Mouse (Mus musculus): ENCODE results near the gene Yy1.
"Not testable (repeated sequence)": the region's sequence is repeated elsewhere in the genome, so short reads cannot be mapped to it uniquely, and the experiment has no call there.

The Yy1 gene

DNA sequence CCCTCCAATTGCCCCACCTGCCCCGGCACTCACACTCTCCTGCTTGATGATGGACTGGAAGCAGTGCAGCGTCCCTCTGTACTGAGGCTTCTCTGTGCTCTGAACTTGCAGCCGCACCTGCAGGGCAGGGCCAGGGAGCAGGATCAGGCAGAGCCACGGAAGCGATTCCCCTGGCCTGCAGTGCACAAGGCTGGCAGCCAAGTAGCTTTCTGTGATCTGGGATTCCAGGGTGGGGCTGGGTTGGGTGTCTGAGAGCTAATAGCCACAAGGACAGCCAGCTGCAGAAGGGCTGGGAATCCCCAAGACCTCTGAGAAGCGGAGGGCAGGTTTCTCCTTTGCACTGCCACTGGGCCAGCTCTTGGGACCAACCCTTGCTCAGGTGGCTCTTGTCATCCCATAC lies 34.9 kb downstream of the Yy1 start:
- DNase-seq = no peak

DNA sequence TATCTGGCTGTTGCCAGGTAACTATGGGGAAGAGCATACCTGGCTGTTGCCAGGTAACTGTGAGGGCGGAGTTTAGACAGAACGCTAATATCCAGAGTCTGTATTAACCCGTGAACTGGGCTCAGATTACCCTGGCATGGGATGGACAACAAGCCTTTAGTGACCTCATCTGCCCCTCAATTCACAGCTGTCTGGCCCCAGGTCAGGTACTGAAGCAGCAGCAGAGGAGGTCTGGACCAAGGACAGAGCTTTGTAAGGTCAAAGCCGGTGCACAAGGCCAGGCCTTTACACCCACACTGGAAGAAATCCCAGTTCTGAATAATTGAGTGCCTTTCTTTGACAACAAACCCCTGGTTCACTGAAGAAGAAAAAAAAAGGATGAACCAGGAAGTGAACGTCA lies 36.9 kb downstream of the Yy1 start:
- DNase-seq = no peak

DNA sequence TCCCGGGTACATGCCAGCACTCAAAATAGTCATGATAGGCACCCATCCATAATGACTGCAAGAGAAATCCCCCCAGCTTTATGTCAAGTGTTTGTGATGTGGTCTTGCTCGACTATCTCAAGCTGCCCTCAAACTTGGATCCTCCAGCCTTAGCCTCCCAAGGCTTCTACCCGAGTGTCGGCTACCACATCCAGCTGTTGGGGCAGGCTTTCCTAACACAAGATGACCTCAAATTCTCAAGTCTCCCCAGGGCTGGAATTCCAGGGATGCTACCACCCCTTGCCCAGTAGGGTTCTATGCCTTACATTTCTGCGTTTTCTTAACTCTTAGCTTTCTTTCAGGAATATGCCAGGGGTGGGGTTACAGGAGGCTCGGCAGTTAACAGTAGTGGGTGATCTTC lies 37.6 kb downstream of the Yy1 start:
- no peak for DNase-seq

DNA sequence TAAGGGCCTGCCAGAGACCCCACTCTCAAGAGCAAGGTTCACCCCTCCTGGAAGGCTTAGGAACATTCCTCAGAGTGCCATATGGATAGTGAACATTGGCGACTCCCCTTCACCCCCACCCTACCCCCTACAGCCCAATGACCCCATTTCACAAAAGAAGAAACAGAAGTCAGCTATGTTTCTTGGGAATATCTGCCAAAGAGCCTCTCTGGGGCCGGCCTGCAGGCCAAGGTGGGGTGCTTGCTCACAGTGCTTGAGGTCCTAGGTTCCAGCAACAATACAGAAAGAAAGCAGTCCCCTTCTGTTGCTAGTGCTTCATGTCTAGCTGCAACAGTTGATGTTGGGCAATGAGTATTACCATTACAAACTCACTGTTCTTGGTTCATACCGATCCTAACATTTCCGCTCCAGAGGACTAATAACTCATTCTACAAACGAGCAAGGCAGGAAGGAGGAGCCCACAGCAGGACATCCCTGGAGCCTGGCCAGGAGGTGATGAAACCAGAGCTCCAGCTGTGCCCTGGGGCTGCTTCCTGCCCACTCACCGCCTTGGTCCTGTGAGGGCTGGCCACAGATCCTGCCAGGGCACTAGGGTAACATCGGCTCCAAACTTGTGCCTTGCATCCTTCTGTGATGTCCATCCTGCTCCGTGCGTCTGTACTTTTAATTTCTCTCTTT lies 39.3 kb downstream of the Yy1 start:
- DNase-seq = no peak

DNA sequence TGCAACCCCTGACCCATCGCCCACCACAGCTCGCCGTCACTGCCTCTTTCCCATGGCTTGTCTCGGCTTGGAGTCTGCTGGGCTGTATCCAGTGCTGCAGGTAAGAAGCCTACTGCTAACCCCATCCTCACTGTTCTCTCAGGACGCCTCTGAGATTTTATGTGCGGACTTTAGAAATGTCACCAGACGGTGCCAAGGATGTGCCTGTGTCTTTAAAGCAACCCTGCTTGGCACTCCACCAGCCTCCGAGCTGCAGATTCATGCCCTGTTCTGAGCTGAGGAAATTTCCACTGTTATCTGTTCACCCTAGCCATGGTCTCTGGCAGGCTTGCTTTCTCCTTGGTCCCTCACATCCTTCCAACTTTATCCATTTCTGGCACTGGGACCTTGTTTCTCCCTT lies 40.1 kb downstream of the Yy1 start:
- DNase-seq = no peak

DNA sequence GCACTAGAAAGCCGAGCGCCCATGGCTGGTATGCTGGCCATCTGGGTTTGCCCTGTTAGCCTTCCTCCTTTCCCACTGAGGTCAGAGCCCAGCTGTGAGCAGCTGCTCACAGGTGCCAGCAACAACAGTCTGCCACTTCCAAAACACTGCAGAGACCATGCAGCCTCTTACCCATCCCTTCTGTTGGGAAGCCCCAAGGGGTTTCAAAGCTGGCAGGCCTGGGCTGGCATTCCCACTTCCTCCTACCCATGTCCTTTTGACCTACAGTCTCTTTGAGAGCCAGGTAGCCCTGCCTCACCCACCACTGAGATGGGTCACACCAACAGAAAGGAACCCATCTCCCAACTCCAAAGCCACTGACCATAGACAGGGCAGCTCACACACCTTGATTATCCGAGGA lies 40.6 kb downstream of the Yy1 start:
- no peak for DNase-seq

DNA sequence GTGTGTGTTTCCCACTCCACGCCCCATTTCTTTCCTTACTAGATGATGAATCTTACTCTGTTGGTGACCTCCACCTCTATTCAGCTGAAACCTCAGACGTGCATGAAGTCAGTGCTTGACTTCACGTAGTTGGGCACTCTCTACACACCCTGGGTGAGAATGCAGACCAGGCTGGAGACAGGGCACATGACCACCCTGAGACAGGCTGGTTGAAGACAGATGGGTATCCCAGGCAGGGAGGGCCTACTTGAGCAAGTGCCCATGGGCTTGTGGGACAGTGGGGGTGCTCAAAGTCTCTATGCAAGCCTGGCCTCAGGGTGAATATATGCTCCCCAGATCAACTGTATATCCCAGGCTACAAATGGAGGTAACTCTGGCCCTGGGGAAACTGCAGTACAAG lies 41.6 kb downstream of the Yy1 start:
- no peak for DNase-seq

DNA sequence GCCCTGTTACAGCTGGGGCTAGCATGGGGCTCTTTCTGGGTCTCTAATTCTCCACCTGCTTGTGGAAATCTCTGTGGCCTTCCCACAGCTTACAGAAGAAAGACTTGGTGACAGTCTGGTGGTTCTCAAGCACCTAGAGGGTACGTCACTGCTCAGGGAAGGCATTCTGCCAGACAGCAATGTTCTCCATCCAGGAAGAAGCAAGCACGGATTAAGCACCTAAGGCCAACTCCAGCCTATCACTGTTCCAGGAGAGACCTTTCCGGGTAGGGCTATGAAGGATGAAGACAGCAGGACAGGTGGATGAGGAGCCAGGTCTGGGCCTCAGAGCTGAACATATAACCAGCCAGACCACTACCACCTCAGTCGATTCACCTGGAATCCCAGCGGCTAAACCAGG lies 42.0 kb downstream of the Yy1 start:
- no peak for DNase-seq

DNA sequence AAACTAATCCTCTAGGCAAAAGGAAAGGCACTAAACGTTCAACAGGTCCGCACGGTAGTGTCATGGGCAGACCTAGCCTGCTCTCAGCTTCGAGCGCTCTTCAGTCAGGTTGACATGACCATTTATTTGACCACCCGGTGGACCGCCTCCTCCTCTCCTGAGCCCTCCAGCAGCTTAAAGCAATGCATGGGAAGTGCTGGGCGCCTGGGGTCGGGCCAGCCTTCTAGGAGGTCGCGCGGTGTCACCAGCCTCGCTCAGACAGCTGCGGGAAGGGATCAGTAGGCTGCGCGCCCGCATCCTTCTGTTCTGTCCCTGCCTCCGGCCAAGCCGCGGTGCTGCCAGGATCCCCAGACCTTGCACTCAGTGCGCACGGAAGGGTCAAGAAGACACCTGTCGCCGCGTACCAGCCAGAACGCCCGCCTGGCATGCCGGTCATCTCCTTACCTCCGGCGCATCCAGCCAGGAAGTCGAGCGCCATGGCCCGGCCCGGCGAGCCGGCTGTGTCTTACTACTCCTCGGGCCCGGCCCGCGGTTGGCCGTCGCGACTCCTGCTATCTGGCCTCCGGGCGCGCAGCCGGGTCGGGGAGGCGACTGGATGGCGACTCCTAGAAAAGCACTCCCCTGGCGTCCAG lies 42.6 kb downstream of the Yy1 start:
- DNase-seq = no peak

DNA sequence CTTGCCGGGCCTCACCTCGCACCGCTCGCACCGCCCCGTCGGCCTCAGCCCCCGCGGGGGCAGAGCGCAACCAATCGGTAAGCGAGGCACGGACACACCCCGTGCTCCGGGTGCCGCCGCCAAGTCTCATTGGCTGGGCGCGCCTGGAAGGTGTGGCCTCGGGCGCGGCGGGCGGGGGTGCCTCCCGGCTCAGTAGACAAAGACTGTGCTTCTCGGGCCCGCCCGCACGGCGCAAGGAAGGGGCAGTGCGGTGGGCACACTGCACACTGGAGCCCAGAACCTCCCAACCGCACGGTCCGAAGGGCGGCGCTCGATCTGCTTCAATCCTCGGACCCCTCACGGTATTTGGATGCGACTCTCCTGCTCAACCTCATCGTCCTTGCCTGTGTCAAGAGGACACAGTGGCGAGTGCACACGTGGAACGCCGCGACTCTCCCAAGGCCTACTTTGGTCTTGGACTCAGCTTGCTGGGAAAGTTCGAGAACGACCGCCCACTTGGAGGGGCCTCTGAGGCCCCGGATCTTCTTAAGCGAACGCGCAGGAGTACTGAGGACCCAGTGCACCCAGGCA lies 43.2 kb downstream of the Yy1 start, which contains the start of the genes Slc25a29 and Slc25a47:
Gene Slc25a29 (minus strand): TSS at position 44 of the 570 bp plus-strand sequence.
Gene Slc25a47 (plus strand): TSS at position 207 of the 570 bp plus-strand sequence.
- peak; percentile 95 for DNase-seq

DNA sequence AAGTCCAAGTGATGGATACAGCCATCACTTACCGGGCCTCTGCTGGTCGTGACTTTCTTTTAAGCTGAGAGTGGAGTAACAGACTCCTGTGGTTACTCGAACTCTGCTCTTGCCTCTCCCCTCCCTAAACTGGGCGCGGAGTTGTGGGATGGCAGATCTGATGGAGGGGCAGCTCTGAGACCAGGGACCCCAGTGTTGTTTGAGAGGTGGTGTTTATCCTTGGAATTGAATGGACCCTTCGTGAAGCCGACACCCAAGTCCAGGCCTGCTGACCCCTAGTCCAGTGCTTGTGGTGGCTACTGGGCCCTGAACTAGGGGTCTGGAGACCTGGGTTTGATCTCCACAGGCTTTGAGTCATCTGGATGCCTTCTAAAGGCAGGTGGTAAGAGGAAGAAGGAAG lies 43.9 kb downstream of the Yy1 start:
- no peak for DNase-seq

DNA sequence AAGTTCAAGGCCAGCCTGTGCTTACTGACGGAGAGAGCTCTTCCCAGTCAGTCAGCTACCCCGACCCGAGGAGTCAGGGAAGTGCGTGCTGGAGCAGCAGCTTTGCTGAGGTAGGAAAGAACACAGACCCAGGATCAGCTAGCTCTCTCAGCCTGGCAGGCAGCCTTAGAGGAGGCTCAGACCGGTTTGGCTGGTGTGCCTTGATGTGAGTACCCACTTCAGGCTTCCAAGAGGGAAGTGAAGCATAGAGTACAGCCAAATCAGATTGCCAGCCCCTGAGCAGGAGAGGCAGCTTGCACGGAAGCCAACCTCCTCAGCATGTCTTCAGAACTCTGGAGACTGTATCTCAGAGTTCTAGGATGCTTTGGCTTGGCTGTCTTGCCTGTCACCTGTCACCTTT lies 48.4 kb downstream of the Yy1 start:
- DNase-seq = no peak

DNA sequence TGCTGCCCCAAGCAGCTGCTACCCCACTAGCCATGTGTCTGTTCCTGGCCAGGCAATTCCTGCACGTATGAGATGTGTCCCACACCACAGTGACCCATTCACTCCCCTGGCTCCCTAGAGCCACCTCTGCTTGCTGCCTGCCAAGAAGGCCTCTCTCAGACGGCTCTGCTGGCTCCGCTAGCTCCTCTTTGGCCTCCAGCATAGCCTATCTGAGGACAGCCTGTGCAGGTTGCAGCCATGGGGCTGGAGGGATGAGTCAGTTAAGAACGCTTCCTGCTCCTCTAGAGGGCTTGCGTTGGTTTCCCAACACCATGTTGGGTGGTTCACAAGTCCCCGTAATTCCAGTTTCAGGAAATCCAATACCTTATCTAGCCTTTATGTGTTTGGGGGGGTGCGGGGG lies 49.9 kb downstream of the Yy1 start:
- DNase-seq = no peak

DNA sequence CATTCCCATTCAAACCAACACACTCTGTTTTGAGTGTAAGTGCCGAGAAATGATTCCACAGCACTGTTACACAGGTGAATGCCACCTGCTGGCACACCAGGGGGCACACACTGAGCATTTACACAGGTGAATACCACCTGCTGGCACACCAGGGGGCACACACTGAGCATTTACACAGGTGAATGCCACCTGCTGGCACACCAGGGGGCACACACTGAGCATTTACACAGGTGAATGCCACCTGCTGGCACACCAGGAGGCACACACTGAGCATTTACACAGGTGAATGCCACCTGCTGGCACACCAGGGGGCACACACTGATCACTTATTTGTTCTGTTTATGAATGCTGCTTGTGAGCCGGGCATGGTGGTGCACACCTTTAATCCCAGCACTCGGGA lies 55.3 kb downstream of the Yy1 start:
- DNase-seq = not testable (repeated sequence)

DNA sequence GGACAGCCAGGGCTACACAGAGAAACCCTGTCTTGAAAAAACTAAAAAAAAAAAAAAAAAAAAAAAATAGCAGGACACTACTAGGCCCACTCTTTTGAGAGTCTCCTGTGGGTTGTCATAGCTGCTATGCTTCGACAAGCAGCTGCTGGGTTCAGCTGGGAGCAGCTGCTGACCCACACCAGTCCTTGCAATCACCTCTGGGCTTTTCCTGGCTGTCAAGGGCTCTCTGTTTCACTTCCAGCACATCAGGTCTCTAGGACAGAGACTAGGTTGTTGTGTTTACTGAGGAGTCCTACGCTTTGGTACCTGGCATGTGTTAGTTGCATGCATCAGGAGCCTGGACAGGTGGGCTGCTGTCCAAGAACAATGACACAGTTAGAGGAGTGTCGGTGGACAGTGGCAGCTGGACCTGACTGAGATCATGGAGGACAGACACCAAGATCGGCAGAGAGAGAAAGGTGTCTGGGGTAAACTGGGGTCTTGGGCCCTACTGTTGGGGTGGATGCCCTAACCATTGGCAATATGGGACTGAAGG lies 56.8 kb downstream of the Yy1 start:
- no peak for DNase-seq

DNA sequence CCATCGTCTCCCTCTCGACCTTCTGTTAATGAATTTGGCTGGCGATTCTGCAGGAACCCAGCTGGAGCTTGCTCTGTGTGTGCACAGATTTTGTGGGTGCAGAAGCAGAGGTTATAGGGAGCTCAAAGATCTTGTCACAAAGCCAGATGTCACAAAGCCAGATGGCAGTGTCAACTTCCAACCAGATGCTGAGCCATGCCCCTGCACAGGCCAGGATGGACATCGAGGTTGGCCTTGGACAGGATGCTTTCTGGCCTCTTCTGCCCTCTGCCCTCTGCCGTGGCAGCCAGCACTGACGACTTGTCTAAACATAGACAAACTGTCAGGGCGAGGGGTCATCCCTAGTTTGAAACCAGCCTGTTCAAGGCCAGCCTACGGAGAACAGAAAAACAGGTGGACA lies 57.4 kb downstream of the Yy1 start:
- peak; percentile 48 for DNase-seq

DNA sequence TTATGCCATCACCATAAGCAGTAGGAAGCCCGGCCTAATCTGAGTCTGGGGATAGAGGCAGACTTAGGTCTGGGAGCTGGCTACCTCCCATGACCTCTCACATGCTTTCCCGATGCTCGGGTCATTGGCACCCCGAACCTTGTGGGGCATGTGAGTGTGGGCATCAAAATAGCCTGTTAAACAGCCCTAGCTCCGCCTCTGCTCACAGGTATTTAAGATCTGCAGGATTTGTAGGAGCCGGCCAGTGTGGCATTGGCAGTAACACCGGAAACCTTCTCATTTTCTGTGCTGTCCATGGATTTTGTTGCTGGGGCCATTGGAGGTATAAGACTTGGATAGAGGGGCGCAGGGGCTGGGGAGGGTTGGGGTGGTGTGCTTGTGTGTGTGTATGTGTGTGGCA lies 58.1 kb downstream of the Yy1 start:
- no peak for DNase-seq

DNA sequence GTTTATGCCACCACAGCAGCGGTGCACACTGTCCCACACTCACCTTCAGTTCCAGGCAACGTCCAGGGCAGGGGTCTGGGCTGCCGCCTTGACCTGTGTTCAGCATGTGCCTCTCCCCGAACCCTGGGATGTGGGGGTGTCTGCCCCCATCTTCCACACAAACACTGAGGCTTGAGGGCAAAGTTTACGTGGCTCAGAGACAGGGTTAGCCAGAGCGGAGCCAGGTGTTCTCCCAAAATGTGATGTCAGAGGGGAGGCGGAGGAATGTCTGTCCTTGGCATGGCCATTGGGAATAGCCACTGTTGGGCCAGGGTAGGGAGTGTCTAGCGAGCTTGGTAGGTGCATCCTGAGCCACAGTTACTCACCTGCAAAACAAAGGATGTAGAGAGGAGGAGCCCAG lies 60.0 kb downstream of the Yy1 start:
- DNase-seq = no peak

DNA sequence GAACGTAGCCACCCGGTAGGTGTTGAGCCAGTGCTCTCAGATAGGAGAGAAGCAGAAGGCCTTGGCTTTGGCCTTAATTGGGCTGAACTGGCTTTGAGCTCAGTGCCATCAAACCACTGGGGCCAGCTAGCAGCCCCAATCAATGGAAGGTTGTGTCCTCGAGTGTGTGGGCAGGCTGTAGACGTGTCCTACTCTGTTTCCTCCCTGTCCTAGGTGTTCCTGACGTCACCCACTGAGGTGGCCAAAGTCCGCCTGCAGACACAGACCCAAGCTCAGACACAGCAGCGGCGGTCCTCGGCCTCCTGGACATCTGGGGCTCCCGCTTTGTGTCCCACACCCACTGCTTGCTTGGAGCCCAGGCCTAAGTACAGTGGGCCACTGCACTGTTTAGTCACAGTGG lies 62.3 kb downstream of the Yy1 start:
- peak; percentile 25 for DNase-seq

DNA sequence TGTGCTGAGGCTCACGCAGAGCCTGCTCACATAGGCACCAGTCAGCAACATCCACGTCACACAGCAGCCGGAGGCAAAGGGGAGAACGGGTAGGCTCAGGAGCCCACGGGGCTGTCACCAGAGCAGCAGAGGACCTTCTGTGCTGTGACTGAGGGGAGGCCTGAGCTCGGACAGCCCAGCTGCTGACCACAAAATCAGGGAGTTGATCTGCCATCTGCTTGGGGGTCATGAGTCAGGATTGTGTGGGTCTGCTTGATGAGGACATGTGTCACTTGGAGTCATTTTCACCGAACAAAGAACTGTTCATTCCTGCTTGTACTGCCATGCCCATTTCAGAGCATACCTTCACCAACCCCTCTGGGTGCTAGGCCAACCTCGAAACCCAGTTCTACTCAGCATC lies 63.4 kb downstream of the Yy1 start:
- no peak for DNase-seq

DNA sequence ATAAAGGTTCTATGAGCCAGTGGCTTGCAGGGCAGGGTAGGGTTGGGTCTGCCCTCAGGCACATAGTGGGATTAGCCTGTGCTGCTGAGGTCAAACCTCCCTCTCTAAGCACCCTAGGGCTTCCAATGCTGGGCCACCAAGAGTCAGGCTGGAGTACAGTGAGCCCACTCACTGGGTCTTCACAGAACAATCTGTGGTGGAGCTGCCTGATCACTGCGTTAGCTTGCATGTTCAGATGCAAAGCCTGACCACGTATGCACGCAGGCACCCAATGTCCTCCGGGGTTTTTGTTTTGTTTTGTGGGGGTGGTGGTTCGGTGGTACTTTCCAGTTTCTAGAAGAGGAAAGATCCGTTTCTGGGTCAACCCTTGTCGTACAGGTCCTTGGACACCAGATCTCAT lies 64.3 kb downstream of the Yy1 start:
- DNase-seq = no peak

DNA sequence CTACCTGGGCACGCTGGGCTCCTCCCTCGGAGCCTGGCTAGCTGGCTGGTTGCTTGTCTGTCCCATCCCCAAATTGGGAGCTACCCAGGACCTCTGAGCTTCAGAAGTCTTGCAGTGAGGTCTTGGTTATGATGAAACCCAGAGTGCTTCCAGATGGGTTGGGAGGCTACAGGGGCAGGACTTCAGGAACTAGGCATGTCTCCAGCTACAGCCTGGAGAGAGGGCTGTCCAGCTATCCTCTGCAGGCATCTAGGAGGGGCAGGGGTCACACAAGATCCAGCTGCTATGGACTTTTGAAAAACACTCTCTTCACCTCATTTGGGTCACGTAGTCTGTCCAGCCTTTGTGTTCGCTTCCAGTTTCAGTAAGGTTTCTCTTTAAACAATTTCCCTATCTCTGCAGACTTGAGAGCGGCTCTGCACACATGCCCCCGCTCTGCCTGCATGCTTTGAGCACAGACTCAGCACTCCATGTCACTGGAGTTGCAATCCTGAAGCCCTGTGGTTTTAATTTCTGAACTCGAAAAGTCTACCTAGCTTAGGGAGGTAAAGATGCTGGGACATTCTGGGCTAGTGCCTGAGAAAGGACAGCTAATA lies 64.9 kb downstream of the Yy1 start:
- no peak for DNase-seq

DNA sequence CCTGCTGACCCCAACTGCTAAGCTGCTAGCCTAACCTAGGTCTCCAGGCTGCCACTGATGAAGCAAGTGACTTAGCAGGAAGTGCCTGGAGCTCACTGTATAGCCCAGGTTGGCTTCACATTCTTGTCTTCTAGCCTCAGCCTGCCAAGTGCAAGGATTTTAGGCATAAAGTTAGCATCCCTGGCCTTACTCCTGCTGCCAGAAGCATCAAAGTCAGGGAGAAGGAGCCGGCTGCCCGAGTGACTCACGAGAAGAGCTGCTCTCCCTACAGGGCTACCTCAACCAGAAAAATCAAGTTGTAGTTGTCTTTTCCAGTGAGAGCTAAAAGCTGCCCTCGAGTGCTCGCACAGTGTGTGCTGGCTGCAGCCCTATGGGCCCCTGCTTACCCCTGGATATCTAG lies 65.7 kb downstream of the Yy1 start:
- DNase-seq = no peak

DNA sequence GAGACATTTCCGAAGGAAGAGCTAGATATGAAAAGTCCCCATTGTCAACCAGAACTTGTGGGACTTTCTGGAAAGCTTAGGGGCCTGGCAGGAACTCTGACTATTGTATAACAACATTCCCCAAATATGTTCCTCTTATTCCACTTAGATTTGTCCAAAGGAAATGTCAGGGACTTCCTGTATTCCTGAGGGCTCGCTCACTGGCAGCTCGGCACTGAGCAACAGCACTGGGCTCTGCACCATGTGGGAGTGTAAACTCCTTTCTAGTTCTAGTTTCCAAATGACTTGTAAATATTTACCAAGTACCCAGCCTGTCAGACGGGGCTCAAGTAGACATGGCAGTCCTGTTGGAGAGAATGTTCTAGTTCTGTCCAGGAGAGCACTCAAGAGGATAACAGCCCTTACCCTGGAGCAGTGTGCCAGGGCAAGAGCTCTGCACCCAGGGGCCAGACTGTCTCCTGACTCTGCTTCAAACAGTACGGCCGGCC lies 72.3 kb downstream of the Yy1 start:
- no peak for DNase-seq
